Mouse (Mus musculus): ENCODE measurements at regions not wholly inside any gene's neighbourhood (a gene's known extent, or its start where the extent isn't known, plus 50 kb on each side); places are given as distances from the start of the nearest gene placed in this dataset.

- Histone ChIP-seq H3K4me3 (no peak overlapping the region), H3K27ac (no peak overlapping the region)
- intact Hi-C loops (cut with DNase I), result no loop called here
- DNase-seq, result no peak
- TF ChIP-seq CTCF (IDR thresholded peaks at IDR 0.05), result no peak
Observed at GRCm38 (mm10) chr8:66568861-66569260, 57.3 kb downstream of the Tktl2 start.

GRCm38 (mm10) chr8:66586182-66586581, 74.6 kb downstream of the Tktl2 start:
- Histone ChIP-seq H3K27ac (peak overlapping the region; percentile 80), H3K4me3 (peak overlapping the region; percentile 66)
- intact Hi-C loops (cut with DNase I), result no loop called here
- no peak for DNase-seq
- no peak for TF ChIP-seq CTCF (IDR thresholded peaks at IDR 0.05)

GRCm38 (mm10) chr8:66586850-66587249, 75.3 kb downstream of the Tktl2 start:
- intact Hi-C loops (cut with DNase I), result no loop called here
- no peak for TF ChIP-seq CTCF (IDR thresholded peaks at IDR 0.05)
- no peak for DNase-seq
- Histone ChIP-seq H3K27ac (peak overlapping the region; percentile 80), H3K4me3 (peak overlapping the region; percentile 66)

GRCm38 (mm10) chr8:66587272-66587671, 75.7 kb downstream of the Tktl2 start:
- peak overlapping the region; percentile 66 for H3K4me3 ChIP-seq
- no peak for DNase-seq
- H3K27ac ChIP-seq, result peak overlapping the region; percentile 80
- intact Hi-C loops (cut with DNase I), result no loop called here
- no peak for TF ChIP-seq CTCF (IDR thresholded peaks at IDR 0.05)

GRCm38 (mm10) chr8:66589437-66589836, 77.9 kb downstream of the Tktl2 start:
- intact Hi-C loops (cut with DNase I), result no loop called here
- TF ChIP-seq CTCF (IDR thresholded peaks at IDR 0.05), result peak; percentile 12; the same call in 1 of the 2 replicates
- DNase-seq, result no peak
- H3K27ac ChIP-seq, result no peak overlapping the region
- no peak overlapping the region for H3K4me3 ChIP-seq

- intact Hi-C loops (cut with DNase I), result no loop called here
- H3K4me3 ChIP-seq, result no peak overlapping the region
- no peak for TF ChIP-seq CTCF (IDR thresholded peaks at IDR 0.05)
- no peak for DNase-seq
- no peak overlapping the region for H3K27ac ChIP-seq
Observed at GRCm38 (mm10) chr8:66607194-66607593, 80.7 kb downstream of the Npy5r start.

GRCm38 (mm10) chr8:66623361-66623760, 64.6 kb downstream of the Npy5r start:
- Histone ChIP-seq H3K27ac (no peak overlapping the region), H3K4me3 (no peak overlapping the region)
- intact Hi-C loops (cut with DNase I), result no loop called here
- DNase-seq, result no peak
- TF ChIP-seq CTCF (IDR thresholded peaks at IDR 0.05), result no peak

GRCm38 (mm10) chr8:66623822-66624221, 64.1 kb downstream of the Npy5r start:
- Histone ChIP-seq H3K4me3 (no peak overlapping the region), H3K27ac (no peak overlapping the region)
- intact Hi-C loops (cut with DNase I), result no loop called here
- DNase-seq, result no peak
- peak; percentile 14; the same call in 1 of the 2 replicates for TF ChIP-seq CTCF (IDR thresholded peaks at IDR 0.05)
